In the genomic region with DNA sequence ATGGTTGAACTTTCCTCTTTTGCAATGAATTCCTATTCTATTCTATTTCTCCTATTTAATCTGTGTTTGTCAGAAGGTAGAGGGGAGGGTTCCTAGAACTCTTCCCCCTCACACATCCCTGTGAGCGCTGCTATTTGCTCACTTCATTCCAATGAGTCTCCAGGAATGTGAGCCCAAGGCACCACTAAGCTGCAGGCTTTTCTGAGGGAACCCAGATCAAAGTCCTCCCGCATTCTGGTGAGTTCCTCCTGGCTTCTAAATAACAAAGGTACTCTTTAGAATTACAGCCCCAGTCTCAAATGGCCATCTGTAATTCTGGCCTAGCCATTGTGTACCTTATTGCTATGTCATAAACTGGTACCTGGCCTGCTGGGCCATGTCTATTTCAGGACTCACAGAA, we compare ENCODE assay signal across 21 mouse cellular contexts.
A peak's percentile ranks its signal among the peaks of the same experiment; 100 is the strongest.
DNase-seq lines count a peak whose midpoint lies in the region; ATAC-seq lines count a peak whose summit lies in the region.
"Had no signal": no experiment of that assay in that cellular context is flagged by ENCODE, and none has a peak within 500 bp of the region (broad histone marks: within the 10 kb centered on the region; RNA-seq: fewer than 3 reads in every experiment).

No protein-coding gene starts in this region.

- H3K36me3 ChIP-seq in heart, embryonic 13.5 days = peaks cover 10% of the 10 kb centered on the region
- H3K36me3 ChIP-seq in intestine, embryonic 15.5 days = peaks cover 3% of the 10 kb centered on the region; the same call in 1 of the 2 replicates
- H3K36me3 ChIP-seq: midbrain, embryonic 15.5 days; neural tube, embryonic 15.5 days had no signal

- H3K9ac ChIP-seq in heart, embryonic 13.5 days = no peak overlapping the region
- no peak overlapping the region for H3K9ac ChIP-seq in intestine, embryonic 15.5 days
- H3K9ac ChIP-seq: embryonic facial prominence, embryonic 15.5 days; midbrain, embryonic 15.5 days; neural tube, embryonic 15.5 days had no signal

- no peak overlapping the region for H3K4me3 ChIP-seq in heart, embryonic 13.5 days
- H3K4me3 ChIP-seq in intestine, embryonic 15.5 days (replicated peaks) = no peak overlapping the region
- H3K4me3 ChIP-seq: embryonic facial prominence, embryonic 15.5 days; heart, embryonic 10.5 days; midbrain, embryonic 15.5 days; myocyte; neural tube, embryonic 15.5 days had no signal

- no peaks in the 10 kb centered on the region for H3K27me3 ChIP-seq in heart, embryonic 13.5 days (replicated peaks)
- H3K27me3 ChIP-seq in intestine, embryonic 15.5 days (replicated peaks) = no peaks in the 10 kb centered on the region
- H3K27me3 ChIP-seq: CH12.LX; embryonic facial prominence, embryonic 15.5 days; midbrain, embryonic 15.5 days; neural tube, embryonic 15.5 days had no signal

- H3K4me1 ChIP-seq in heart, embryonic 13.5 days = peaks cover 48% of the 10 kb centered on the region
- H3K4me1 ChIP-seq in intestine, embryonic 15.5 days (replicated peaks) = peaks cover 34% of the 10 kb centered on the region

- no peaks in the 10 kb centered on the region for H3K9me3 ChIP-seq in heart, embryonic 13.5 days
- H3K9me3 ChIP-seq in intestine, embryonic 15.5 days = no peaks in the 10 kb centered on the region
- H3K9me3 ChIP-seq: embryonic facial prominence, embryonic 15.5 days; heart, embryonic 10.5 days; midbrain, embryonic 15.5 days; neural tube, embryonic 15.5 days had no signal

- intact Hi-C loops in heart, postnatal 14 days (cut with DNase I) = no loop called here

- ATAC-seq in heart, embryonic 13.5 days (ENCODE audit: extremely low read depth, insufficient number of reproducible peaks, low FRiP score, low TSS enrichment) = no peak
- peak; percentile 60; the same call in 1 of the 2 replicates for ATAC-seq in intestine, embryonic 15.5 days
- no peak for ATAC-seq in megakaryocyte, adult 5-6 weeks (ENCODE audit: poor library complexity, severe bottlenecking)
- ATAC-seq: midbrain, embryonic 15.5 days had no signal

- H3K27ac ChIP-seq in heart, embryonic 13.5 days (replicated peaks) = peak overlapping the region; percentile 62
- no peak overlapping the region for H3K27ac ChIP-seq in intestine, embryonic 15.5 days
- H3K27ac ChIP-seq: embryonic facial prominence, embryonic 15.5 days; midbrain, embryonic 15.5 days; neural tube, embryonic 15.5 days had no signal

- H3K4me2 ChIP-seq in heart, embryonic 13.5 days = no peak overlapping the region
- no peak overlapping the region for H3K4me2 ChIP-seq in intestine, embryonic 15.5 days (replicated peaks)
- H3K4me2 ChIP-seq: embryonic facial prominence, embryonic 15.5 days; liver, embryonic 11.5 days; midbrain, embryonic 15.5 days; neural tube, embryonic 15.5 days had no signal

- DNase-seq in heart, postnatal 14 days = no peak
- peak; percentile 34 to 37 for DNase-seq in kidney, postnatal 36 days
- DNase-seq in kidney, postnatal 25 days = no peak
- DNase-seq in ES-CJ7 (ENCODE audit: low read depth, low spot score) = peak; percentile 25
- DNase-seq: adrenal gland, adult 2 months; cerebellum, adult 2 months; cerebellum, postnatal 36 days; gastrocnemius, postnatal 14 days; left cerebral cortex, postnatal 4 days; lung, postnatal 14 days; thymus, adult 18-20 months had no signal

- WGBS in heart, embryonic 13.5 days = 40% methylated on average over 2 of the region's 2 CpGs
- 39% methylated on average over 2 of the region's 2 CpGs for WGBS in intestine, embryonic 15.5 days

Comparison
In these comparisons a context has a peak if more than half of its experiments do, and no peak if none do; other contexts are left out.
1. DNase-seq: peak in kidney, postnatal 36 days (2 of 2) and ES-CJ7 (single experiment); none in heart, postnatal 14 days (0 of 2) and kidney, postnatal 25 days (0 of 2).